Mouse (Mus musculus) bone marrow macrophage, adult 2 months (primary cell): ENCODE measurements around the gene 2700081O15Rik.

Experiments
- CTCF ChIP-seq: IDR thresholded peaks from 2 replicates; pipeline ENCODE4 v1.5.1; 2012; ENCODE audit warnings: low read depth, mild to moderate bottlenecking, low read length, moderate library complexity
- POLR2A ChIP-seq: IDR thresholded peaks from 2 replicates; pipeline ENCODE4 v1.6.1; 2012; ENCODE audit warnings: mild to moderate bottlenecking, low read depth, low read length, borderline replicate concordance

- TF ChIP-seq POLR2A (no peak), CTCF (no peak)
Observed at GRCm38 (mm10) chr19:7388488-7388887, 28.9 kb upstream of the 2700081O15Rik start.
